Mouse (Mus musculus): Measurements from ENCODE around the gene Tanc2. TPM values are rescaled to one million over a fixed set of nuclear protein-coding genes. Genes with fewer than 3 reads are reported as not detected.
A peak's percentile ranks its signal among the peaks of the same experiment; 100 is the strongest.

Tanc2 gene
- total RNA-seq, 2 experiments from 2014 or later = 164 to 177 TPM

DNA sequence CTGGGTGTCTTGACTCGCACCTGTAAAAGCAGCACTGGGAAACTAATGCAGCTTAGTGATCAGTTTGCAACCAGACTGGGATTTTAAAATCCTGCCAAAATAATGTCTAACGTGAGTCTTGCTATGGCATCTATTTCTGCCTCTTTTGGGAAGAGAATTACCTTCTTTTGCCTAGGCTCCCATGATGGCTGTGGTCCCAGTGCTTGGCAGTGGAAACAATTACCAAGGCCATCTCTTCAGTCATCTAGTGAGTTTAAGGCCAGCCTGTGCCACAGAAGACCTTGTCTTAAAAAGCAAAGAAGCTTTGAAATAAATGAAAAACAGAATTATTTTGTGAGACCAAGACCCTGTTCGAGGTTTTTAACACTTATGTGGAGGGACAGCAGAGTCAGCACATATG lies 213.9 kb downstream of the Tanc2 start:
- Histone ChIP-seq H3K4me3 (no peak overlapping the region), H3K27ac (no peak overlapping the region)
- TF ChIP-seq CTCF (conservative IDR thresholded peaks at IDR 0.05) = no peak
- DNase-seq (ENCODE audit: low spot score in 2 of 2) = no peak

DNA sequence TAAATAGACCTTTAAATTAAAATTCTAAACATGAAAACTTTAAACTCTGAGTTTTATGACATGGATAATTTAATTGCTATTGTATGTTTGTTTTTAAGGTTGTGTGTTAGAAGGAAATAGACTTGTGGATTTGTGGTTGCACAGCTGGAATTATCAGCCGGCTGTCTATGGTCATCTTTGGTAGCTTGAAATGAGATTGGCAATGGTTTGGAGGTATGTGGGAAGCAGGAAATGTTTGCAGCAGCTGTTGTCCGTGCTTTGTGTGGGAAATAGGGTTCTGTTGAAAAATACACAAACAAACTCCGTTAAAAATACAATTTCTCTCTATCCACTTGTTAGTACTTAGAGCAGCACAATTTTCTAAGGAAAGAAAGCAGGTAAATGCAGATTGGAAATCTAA lies 215.0 kb downstream of the Tanc2 start:
- Histone ChIP-seq H3K4me3 (no peak overlapping the region), H3K27ac (0 out of 2 replicates have a peak overlapping the region, but pooled peaks have one; percentile 8)
- no peak for TF ChIP-seq CTCF (conservative IDR thresholded peaks at IDR 0.05)
- no peak for DNase-seq (ENCODE audit: low spot score in 2 of 2)

DNA sequence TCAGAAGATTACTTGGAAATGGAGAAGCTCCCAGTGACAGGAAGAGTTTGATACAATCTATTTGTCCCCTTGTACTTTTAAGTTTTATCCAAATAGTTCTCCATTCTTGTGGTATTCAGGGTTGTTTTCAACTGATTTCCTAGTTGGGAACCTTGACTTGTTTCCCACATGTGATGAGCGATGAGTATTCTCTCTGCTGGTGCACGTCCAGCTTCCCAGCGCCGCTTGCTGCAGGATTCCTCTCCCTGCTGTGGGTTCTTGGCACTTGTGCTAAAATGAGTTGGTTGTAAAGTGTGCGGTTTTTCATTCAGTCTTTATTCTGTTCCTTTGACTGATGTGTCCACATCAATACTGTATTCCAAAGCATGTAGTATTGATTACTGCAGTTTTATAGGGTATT lies 217.3 kb downstream of the Tanc2 start:
- H3K4me3 ChIP-seq = no peak overlapping the region
- no peak for TF ChIP-seq CTCF (conservative IDR thresholded peaks at IDR 0.05)
- no peak overlapping the region for H3K27ac ChIP-seq
- DNase-seq (ENCODE audit: low spot score in 2 of 2) = no peak

DNA sequence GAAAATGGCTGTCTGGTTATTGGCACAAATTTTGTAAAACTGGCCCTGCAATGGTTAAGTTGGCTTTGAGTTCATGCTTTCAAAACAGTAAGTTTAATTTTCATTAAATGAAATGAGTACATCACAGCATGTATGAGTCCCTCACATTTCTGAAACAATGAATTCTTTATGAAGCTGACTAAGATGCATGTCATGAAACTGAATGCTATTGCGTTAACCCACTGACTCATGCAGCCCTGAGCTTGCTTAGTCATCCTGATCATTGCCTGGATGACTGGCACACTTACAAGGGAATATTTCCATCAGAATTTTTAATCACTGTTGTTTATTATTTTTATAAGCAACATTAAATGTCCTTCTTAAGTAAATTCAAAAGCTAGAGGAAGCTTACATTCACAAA lies 233.5 kb downstream of the Tanc2 start:
- H3K4me3 ChIP-seq = no peak overlapping the region
- peak in 1 of 2 experiments; percentile 17 for DNase-seq (ENCODE audit: low spot score in 2 of 2)
- H3K27ac ChIP-seq = peak overlapping the region; percentile 62
- no peak for TF ChIP-seq CTCF (conservative IDR thresholded peaks at IDR 0.05)

DNA sequence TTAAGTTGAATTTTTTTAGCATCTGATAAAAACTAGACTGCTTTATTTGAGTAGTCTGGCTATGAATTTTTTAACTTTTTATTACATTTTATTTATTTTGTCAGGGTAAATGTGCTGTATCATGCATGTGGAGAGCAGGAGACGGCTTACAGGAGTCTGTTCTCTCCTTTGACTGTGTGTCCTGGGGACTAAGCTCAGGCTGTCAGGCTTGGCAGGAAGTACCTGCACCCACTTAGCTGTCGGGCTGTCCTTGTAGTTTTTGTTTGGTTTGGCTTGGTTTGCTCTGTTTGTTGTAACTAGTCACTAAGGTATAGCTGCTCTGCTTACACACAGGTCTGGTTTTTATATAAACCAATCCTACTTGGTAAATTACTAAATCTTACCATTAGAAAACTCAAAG lies 234.0 kb downstream of the Tanc2 start:
- DNase-seq (ENCODE audit: low spot score in 2 of 2) = no peak
- H3K27ac ChIP-seq = peak overlapping the region; percentile 62
- H3K4me3 ChIP-seq = no peak overlapping the region
- TF ChIP-seq CTCF (conservative IDR thresholded peaks at IDR 0.05) = no peak

DNA sequence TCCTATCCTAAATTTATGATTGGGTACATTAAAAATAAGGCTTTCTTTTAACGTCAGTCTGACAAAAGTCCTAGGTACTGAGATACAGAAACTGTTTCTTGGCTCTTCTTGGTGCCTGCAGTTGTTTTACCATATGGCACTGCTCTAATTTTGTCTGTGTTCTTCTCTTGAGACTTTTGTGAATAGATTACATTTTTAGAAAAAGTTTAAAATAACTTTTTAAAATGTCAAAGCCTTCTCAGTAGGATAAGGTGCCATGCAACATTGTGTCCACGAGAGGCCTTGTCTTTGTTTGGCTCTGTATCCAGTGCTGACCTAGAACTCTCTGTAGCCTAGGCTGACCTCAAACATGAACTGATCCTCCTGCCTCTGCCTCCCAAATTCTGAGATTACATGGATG lies 238.4 kb downstream of the Tanc2 start:
- peak; percentile 30 for TF ChIP-seq CTCF (conservative IDR thresholded peaks at IDR 0.05)
- H3K4me3 ChIP-seq = no peak overlapping the region
- peak overlapping the region; percentile 66 for H3K27ac ChIP-seq
- DNase-seq (ENCODE audit: low spot score in 2 of 2) = peak; percentile 22 to 55

DNA sequence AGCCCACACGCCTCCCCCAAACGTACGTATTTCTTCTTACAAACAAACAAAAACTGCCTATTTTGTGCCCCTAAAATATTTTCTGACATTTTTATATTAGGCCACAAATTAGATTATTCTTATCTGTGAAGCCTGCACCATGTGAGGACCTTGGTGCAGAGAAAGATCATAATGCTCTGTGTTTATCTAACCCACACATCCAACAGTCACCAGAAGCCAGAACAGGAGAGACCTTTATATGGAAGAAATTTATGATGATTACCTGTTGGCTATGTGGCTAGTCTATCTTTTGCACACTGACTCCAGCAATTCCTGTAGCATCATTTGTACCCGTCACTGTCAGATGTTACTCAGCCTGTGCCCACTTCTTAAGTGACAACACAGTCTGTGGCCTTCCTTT lies 245.4 kb downstream of the Tanc2 start:
- H3K27ac ChIP-seq = no peak overlapping the region
- TF ChIP-seq CTCF (conservative IDR thresholded peaks at IDR 0.05) = no peak
- DNase-seq (ENCODE audit: low spot score in 2 of 2) = no peak
- H3K4me3 ChIP-seq = no peak overlapping the region

DNA sequence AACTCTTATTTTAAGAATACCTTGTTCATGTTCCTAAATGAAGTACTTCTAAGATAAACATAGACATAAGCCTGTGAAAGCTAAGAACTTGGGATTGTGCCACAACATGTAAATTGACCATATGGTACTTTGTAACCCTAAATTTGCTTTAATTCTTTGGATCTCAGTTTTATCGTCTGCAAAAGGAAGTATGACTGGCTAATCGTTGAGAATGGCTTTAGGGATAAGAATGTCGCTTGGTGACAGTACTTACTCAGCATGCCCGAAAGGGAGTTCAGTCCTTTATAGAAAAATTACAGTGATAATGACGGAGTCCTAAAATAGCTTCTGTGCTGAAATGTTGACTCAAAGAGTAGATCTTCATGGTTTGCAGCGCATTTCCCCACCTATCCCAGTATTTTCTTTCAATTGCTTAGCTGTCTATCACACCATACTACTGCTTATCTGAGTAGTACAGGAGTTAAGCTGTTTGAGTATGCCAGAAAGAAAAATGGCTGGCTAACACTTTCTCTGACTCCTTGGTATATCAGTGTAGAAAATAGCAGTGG lies 246.6 kb downstream of the Tanc2 start:
- no peak overlapping the region for H3K4me3 ChIP-seq
- peak overlapping the region; percentile 43 for H3K27ac ChIP-seq
- peak in 1 of 2 experiments; percentile 19 for DNase-seq (ENCODE audit: low spot score in 2 of 2)
- TF ChIP-seq CTCF (conservative IDR thresholded peaks at IDR 0.05) = no peak

DNA sequence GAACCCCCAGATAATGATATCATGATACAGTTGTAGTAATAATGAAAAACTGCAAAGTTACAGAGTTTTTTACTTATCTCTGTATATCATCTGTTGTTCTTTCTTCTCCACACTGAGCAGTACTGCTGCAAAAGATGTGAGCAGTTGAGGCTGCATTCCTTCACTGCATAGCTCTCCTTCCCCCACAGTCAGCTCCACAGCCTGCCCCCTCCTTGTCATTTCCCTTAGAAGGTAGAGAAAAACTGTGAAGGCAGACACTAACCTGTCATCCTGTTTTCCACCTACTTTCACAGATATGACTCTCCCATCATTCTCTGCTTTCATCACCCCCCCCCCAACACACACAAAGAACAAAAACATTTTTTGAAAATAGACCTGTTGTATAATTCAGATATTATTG lies 248.2 kb downstream of the Tanc2 start:
- TF ChIP-seq CTCF (conservative IDR thresholded peaks at IDR 0.05) = no peak
- H3K4me3 ChIP-seq = no peak overlapping the region
- no peak for DNase-seq (ENCODE audit: low spot score in 2 of 2)
- H3K27ac ChIP-seq = 0 out of 2 replicates have a peak overlapping the region, but pooled peaks have one; percentile 14

DNA sequence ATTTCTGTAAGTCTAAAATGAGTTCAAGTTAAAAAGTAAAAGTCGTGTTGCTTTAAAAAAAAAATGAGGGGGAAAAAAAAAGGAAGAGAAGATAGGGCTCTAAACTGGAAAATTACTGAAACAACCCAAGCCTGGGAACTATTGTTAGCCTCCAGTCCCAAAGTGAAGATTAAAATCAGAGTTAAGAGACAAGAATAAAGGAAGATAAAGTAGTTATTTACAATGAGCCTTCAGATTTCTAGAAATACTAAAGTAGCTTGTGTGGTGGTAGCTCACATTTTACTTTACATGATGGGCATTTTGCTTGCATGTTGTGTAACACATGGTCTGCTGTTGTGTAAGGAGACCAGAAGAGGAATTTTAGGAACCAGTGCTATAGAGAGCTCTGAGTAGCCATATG lies 256.1 kb downstream of the Tanc2 start:
- Histone ChIP-seq H3K27ac (no peak overlapping the region), H3K4me3 (no peak overlapping the region)
- no peak for TF ChIP-seq CTCF (conservative IDR thresholded peaks at IDR 0.05)
- no peak for DNase-seq (ENCODE audit: low spot score in 2 of 2)

DNA sequence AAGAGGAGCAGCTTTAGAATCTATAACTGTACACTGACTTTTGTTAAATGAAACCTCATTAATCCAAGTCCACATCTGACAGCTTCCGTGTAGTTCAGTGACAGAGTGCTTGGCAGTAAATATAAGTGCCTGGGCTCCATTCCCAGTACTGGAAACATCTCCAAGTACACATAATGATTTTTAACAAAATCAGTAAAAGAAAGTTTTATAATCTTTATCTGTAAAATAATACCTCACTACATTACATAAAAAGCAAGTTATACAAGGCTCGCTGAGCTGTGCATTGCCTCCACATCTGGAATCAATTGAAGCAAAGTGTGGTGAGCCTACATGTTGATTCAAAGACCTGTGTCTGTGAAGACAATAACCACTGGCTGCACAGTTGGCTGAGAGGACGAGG lies 265.7 kb downstream of the Tanc2 start:
- peak; percentile 22 to 35 for DNase-seq (ENCODE audit: low spot score in 2 of 2)
- no peak for TF ChIP-seq CTCF (conservative IDR thresholded peaks at IDR 0.05)
- Histone ChIP-seq H3K4me3 (no peak overlapping the region), H3K27ac (peak overlapping the region; percentile 59; the same call in 1 of the 2 replicates)

DNA sequence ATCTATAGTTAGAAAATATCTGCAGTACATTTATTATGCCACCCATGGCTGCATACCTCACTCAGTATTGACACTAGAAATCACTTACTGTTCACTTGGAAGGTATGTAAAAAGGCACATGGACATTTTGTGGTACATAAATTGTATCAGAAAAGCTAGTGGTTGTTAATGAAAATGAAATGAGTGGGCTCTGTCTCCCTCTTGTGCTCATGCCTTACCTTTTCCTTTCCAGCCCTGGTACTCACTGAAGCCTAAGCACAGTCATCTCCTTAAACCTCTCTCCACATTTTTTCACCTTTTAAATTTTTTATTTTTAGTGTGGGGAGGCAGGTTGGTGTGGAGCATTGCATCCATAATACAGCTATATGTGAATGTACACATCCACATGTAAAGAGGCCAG lies 268.3 kb downstream of the Tanc2 start:
- peak in 1 of 2 experiments; percentile 22 for DNase-seq (ENCODE audit: low spot score in 2 of 2)
- no peak overlapping the region for H3K27ac ChIP-seq
- no peak overlapping the region for H3K4me3 ChIP-seq
- TF ChIP-seq CTCF (conservative IDR thresholded peaks at IDR 0.05) = peak; percentile 73

DNA sequence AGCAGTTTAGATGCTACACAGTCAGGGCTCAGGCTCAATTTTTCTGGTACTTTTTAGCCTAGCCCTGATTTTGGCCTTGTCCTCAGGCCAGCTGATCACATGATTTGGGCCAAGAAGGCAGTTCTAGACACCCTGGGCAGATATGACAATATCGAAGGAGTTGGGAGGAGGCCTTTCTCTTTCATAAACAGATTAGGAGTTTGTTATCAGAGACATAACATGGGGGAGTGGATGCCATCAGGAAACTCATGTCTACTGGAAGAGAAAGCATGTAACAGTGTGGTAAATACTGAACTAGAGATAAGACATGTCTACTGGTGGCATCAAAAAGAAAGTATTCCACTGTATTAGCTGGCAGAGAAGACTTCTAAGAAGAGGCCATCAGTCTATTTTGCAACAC lies 295.8 kb downstream of the Tanc2 start:
- TF ChIP-seq CTCF (conservative IDR thresholded peaks at IDR 0.05) = no peak
- no peak overlapping the region for H3K27ac ChIP-seq
- no peak overlapping the region for H3K4me3 ChIP-seq
- DNase-seq (ENCODE audit: low spot score in 2 of 2) = no peak

DNA sequence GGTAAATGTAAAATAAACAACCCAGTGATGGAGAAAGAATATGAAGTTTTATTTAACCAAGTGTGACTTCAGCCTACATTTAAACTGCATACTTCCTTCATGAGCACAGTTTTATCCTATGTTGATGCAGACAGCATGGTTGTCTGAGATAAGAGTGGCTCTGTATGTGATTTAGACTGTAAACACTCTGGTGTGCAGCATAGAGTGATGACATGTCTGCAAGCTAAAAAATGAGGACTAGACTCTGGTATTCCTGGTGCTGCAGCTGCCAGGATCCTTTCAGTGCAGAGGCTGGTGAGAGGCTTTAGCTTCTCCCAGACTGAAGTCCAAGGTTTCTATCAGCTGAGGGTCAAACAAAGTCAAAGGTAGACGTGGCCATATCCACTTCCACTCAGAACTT lies 297.5 kb downstream of the Tanc2 start:
- TF ChIP-seq CTCF (conservative IDR thresholded peaks at IDR 0.05) = no peak
- DNase-seq (ENCODE audit: low spot score in 2 of 2) = no peak
- H3K4me3 ChIP-seq = no peak overlapping the region
- H3K27ac ChIP-seq = no peak overlapping the region

DNA sequence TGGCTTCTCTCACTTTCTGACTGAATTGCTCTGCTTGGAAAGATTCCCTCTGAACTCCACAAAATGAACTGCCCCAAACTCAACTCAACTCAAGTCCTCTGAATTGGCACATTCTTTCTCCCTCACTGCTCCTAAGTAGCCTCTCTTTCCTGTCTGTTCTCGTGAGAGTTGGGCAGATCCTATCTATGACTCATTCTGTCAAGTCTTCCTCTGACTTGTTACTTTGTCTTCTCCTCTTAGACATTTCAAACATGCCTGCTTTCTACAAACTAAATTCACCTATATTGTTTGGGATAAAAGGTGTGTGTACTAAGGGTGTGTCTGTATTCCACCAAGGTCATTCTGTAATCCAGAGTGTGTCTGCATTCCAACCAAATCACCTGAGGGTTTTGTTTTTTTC lies 309.4 kb downstream of the Tanc2 start:
- no peak for DNase-seq (ENCODE audit: low spot score in 2 of 2)
- Histone ChIP-seq H3K27ac (no peak overlapping the region), H3K4me3 (no peak overlapping the region)
- TF ChIP-seq CTCF (conservative IDR thresholded peaks at IDR 0.05) = no peak
